Mouse (Mus musculus) cerebellum, postnatal 14 days (tissue): ENCODE measurements around the gene Carmil2.

Source experiments
- DNase-seq, 2 experiments: peaks; one replicate each; pipeline ENCODE4 v3.0.0; 2021; ENCODE audit warnings: mixed read lengths in 2 of 2

Carmil2 gene

DNA sequence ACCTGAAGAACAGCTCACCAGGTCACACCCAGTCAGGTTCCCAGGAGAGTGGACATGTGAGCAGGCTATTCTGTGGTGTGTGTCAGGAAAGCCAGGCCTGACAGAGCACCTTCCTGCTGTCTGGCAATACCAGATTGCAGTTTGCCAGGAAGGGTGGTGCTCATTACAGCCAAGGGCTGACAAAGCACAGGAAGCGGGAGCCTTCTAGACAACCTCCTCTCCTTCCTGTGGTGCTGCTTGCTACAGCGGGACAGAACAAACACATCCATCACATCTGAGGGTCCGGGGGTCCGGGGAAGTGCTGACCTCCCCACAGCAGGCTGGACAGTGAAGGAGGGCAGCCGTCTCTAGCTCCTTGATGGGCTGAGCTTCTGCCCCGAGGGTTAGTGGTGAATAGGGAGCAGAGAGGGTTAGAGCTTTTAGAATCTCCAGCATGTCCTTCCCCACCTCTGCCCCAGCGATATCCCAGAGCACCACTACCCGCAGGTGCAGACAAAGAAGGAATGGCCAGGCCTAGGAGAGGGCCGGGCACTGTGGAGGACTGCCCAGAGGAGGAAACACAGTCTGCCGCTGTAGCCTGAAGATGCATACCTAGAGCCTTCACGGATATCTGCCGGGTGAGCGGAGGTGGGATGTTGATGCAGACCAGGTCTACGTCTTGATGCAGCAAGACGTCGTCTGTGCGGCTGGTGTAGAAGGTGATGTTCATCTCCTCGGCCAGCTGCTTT lies 41.5 kb downstream of the Carmil2 start:
- DNase-seq: no peak

DNA sequence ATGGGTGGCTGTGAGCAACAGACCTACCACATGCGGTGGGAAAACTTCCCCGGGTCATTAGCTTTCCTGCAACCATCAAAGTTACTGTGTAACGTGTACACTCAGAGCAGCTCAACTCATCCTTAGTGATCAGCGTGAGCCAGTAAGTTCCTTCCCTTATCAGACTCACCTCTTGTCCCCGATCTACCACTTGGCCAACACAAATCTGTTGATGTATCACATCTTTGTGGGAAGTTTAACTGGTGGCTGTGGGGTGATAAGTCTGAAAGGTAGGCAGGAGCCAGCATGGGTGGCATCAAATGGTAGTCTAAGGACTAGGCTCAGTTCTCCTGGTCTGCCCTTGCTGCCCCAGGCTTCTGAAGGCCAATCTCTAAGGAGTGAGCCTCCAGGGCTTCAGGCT lies 46.1 kb downstream of the Carmil2 start:
- DNase-seq: no peak

DNA sequence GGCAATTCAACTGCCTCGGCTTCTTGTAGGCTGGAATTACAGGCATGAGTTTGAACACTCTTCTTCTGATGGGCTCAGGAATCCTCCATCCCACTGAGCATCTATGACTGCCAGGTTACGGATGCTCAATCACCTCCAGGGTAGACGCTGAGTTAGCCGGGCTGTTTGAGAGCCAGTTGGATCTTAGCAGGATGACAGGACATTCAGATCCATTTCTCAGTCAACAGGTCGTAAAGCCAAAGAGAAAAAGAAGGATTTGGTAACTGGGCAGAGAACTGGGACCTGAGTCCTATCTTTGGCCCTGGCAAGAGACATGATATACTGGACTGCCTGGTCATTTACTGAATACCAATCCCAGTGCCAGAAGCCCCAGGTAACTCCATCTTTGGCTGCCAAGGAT lies 53.1 kb downstream of the Carmil2 start:
- DNase-seq: peak in 1 of 2 experiments; percentile 26

DNA sequence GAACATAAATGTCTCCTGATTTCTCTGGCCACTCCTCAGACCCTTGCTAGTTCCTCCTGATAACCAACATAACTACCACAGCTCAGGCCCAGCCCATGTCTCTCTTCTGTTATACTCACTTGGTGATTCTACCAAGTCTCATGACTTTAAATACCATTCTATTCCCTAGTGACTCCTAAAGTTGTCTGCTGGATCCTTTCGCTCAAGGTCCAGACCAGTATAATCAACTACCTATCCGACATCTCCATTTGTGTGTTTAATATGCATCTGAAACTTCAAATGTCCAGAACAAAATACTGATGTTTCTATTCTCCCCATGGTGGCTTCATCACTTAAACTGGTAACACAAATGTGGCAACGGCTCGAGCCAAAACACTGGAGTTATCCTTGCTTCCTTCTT lies 57.2 kb downstream of the Carmil2 start:
- no peak for DNase-seq
